Mouse (Mus musculus): ENCODE data around the gene Klhl3.
"Not testable (repeated sequence)": the region's sequence is repeated elsewhere in the genome, so short reads cannot be mapped to it uniquely, and the experiment has no call there.

Klhl3 gene

GRCm38 (mm10) chr13:58113061-58113900 is at the start of gene Klhl3:
Gene Klhl3, minus strand, starts transcription at chr13:58113592.
- no peak for DNase-seq (ENCODE audit: low spot score)

- DNase-seq (ENCODE audit: low spot score), result no peak
These were observed 47.4 kb upstream of the Klhl3 start for GRCm38 (mm10) chr13:58160761-58161160.

GRCm38 (mm10) chr13:58158099-58158912 is 44.9 kb upstream of the Klhl3 start:
- DNase-seq (ENCODE audit: low spot score), result peak; percentile 49

- peak; percentile 66 for DNase-seq (ENCODE audit: low spot score)
These were observed 44.2 kb upstream of the Klhl3 start, which contains the start of gene Idnk for GRCm38 (mm10) chr13:58157447-58158098. Gene Idnk, plus strand, starts transcription at chr13:58157649.

- no peak for DNase-seq (ENCODE audit: low spot score)
These were observed 43.6 kb upstream of the Klhl3 start for GRCm38 (mm10) chr13:58157036-58157435.

- DNase-seq (ENCODE audit: low spot score), result no peak
These were observed 42.6 kb upstream of the Klhl3 start for GRCm38 (mm10) chr13:58156031-58156430.

GRCm38 (mm10) chr13:58150442-58150841 is 37.0 kb upstream of the Klhl3 start:
- DNase-seq (ENCODE audit: low spot score), result no peak

- DNase-seq (ENCODE audit: low spot score), result no peak
These were observed 36.2 kb upstream of the Klhl3 start for GRCm38 (mm10) chr13:58149629-58150028.

GRCm38 (mm10) chr13:58149033-58149558 is 35.7 kb upstream of the Klhl3 start:
- no peak for DNase-seq (ENCODE audit: low spot score)

- no peak for DNase-seq (ENCODE audit: low spot score)
These were observed 35.0 kb upstream of the Klhl3 start for GRCm38 (mm10) chr13:58148256-58148831.

- no peak for DNase-seq (ENCODE audit: low spot score)
These were observed 34.4 kb upstream of the Klhl3 start for GRCm38 (mm10) chr13:58147760-58148159.

- not testable (repeated sequence) for DNase-seq (ENCODE audit: low spot score)
These were observed 33.2 kb upstream of the Klhl3 start for GRCm38 (mm10) chr13:58146603-58147002.

GRCm38 (mm10) chr13:58131692-58132091 is 18.3 kb upstream of the Klhl3 start:
- no peak for DNase-seq (ENCODE audit: low spot score)

GRCm38 (mm10) chr13:58129687-58130246 is 16.4 kb upstream of the Klhl3 start:
- no peak for DNase-seq (ENCODE audit: low spot score)

- peak; percentile 88 for DNase-seq (ENCODE audit: low spot score)
These were observed 15.6 kb upstream of the Klhl3 start for GRCm38 (mm10) chr13:58128768-58129671.

GRCm38 (mm10) chr13:58128396-58128767 is 15.0 kb upstream of the Klhl3 start, which contains the start of gene Hnrnpa0:
Gene Hnrnpa0, minus strand, starts transcription at chr13:58128556.
- peak; percentile 83 for DNase-seq (ENCODE audit: low spot score)

GRCm38 (mm10) chr13:58127766-58128361 is 14.5 kb upstream of the Klhl3 start:
- DNase-seq (ENCODE audit: low spot score), result peak; percentile 24

- no peak for DNase-seq (ENCODE audit: low spot score)
These were observed 13.7 kb upstream of the Klhl3 start for GRCm38 (mm10) chr13:58126862-58127765.

GRCm38 (mm10) chr13:58126126-58126525 is 12.7 kb upstream of the Klhl3 start:
- DNase-seq (ENCODE audit: low spot score), result no peak
